Mouse (Mus musculus): ENCODE data around the gene Serp2. TPM values are rescaled to one million over a fixed set of nuclear protein-coding genes. Genes with fewer than 3 reads are reported as not detected.

Gene Serp2
- 14.1 TPM for total RNA-seq (2023)

GRCm38 (mm10) chr14:76556852-76557208 is at the start of gene Serp2:
Gene Serp2, minus strand, starts transcription at chr14:76556889.

Other genes with a start within 250 kb of the Serp2 start
- gene Tsc22d1, start 141.9 kb downstream of the Serp2 start, total RNA-seq (2023): 86.1 TPM